Mouse (Mus musculus): Measurements from ENCODE around the gene Lmbr1l.
A peak's percentile ranks its signal among the peaks of the same experiment; 100 is the strongest.

Lmbr1l gene

DNA sequence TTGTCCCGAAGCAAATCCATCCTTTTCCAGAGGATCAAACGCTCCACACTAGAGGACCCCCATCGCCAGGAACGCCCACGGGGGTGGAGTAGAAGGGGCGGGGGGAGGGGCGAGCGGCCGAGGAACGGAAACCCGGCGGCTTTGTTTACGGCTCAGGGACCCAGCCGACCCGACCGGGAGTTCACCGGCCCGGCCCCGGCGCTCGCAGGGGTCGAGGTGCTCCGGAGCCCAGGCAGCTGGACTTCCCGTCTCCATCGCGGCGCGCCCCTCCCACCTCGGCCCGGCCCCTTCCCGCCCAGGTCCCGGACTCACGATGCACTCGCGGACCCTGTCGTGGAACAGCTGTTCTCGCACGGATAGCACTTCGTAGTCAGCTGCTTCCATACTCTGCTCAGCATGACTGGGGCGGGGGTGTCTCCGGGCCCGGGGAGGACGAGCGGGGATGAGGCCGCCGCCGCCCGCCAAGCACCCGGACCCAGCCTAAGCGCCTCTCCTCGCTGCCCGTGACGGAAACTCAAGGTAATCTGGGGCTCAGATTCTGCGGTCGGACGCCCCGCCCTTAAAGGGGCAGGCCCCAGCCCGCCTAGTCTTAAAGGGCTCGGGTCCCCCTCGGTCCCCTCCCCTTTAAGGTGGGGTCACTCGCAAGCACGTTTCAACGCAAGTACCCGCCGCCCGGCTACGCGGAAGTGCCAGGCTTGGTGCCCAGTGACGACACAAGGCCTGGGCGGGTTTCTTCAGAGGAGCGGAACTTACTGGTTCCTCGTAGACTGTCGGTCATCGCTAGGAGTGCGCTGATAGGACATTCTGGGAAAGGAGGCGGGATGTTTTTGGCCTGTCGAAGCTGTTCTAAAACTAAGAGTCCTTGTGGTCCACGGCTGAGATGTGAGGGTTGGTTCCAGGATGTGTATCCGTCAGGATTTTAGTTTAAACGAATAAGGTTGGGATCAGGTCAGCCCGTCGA lies at the start of gene Lmbr1l:
Gene Lmbr1l, minus strand, starts transcription at position 694 of the 961 bp plus-strand sequence.
- DNase-seq: peak; percentile 99 to 100

DNA sequence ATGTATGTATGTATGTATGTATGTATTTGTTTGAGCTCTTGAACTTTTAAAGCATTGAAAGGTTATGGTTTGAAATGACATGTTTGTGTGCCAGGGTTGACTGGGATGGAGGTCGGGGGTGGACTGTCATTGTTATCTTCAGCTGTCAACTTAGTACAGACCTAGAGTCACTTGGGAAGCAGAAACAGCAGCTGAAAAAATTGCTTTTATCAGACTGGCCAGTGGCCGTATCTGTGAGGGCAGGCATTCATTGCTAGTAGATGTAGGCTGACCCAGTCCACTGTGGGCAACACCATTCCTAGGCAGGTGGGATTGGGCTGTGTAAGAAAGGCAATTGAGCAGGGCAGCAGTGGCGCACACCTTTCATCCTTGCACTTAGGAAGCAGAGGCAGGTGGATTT lies 41.5 kb upstream of the Lmbr1l start:
- DNase-seq: no peak

DNA sequence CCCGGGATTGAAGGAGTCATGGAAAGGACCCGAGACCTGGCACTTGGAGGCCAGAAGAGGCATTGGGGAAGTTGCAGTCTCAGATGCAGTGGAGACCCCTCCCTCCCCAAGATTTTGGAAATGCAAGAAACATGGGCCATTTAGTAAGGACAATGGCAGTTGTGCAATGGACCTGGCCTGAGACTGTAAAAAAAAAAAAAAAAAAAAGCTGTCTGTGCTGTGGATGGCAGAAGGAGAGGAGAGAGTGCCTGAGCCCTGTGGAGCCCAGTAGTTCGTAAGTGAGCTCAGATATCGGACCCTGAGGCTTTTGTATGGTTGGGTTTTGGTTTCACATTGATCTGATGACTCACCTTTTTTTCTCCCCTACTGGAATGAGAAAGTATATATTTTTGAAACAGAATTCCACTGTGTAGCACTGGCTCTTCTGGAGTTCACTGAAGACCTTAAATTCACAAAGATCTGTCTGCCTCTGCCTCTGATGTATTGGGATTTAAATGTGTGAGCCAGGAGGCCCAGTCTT lies 40.9 kb upstream of the Lmbr1l start:
- DNase-seq: no peak

DNA sequence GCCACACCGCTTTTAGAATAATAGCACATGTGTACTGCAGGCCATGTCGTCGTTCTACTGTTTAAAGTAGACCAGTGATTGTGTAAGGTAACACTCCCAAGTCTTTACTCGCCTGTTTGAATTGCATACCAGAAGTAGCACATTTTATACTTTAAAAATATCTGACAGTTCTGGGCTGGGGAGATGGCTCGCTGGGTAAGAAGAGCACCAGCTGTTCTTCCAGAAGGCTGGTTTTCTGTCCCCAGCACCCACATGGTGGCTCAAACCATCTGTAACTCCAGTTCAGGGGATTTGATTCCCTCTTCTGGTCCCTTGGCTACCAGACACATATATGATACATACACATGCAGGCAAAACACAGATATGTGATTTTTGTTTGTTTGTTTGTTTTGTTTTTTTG lies 39.4 kb upstream of the Lmbr1l start:
- DNase-seq: no peak

DNA sequence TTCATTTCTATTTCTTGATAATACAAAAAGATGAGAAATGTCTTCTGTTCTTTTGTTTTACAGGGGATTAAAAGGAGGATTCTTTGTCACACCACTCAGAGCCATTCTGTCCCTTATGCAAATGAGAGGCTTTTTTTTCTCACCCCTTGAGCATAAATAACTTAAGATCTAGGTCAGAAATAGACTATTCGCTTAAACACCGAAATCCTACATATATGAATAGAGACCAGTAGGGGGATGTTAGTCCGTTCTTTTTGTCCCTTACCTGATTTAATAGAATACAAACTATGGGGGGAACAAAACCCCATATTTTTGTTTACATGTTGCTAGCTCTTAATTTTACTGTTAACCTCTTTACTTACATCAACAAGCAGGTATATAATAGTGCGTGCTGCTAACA lies 38.0 kb upstream of the Lmbr1l start:
- DNase-seq: no peak

DNA sequence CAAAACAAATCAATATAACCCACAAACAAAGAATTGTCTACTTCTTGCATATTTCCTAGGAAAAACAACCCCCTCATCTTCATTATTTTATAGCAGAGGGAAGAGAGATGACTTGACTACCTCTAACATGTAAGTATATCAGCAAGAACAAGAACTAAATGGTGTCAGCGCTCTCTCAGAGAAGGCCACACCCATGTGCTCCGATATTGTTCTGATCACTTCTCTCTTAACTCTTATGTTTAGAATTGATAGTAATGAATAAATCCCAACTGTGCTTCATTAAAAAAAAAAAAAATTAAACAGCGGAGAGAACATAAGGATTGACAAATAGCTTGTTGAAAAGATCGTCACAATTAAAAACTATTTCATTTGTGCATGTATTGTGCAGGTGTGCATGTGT lies 37.3 kb upstream of the Lmbr1l start:
- peak in 1 of 2 experiments; percentile 23 for DNase-seq

DNA sequence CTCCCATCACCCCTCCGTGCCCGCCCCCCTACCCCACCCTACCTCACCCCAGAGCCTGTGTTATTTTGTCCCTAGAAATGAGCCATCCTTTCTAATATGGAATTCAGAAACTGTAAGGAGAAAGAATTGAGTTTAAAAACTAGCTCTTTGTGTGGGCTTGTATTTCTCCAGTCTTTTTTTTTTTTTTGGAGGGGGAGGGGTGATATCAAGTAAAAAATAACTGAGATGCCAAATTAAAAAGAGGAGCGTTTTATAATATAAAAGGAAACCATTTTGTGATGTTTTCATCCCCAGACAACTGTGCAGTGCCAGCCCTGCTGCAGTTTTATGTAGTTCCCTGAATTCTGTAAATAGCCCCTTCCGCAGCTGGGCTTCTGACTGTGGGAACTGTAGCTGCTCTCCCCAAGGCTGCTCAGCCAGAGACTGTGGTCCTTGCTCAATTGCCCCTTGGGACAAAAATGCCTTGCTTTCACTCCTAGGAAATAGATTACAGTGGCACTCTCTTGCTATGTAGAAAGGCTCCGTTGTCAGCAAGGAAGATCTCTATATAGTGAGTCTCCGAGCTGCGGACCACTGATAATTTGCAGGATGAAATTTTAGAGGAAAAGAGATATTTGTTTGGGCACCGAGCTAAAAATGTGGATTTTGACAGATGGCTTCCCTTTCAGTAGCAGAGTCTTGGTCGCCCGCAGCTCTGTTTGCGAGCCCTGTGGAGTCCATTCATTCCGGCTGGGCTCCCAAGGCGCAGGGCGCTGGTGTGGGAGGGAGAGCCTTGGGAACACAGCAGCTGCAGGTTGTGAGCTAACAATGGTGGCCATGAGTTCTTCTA lies 36.6 kb upstream of the Lmbr1l start:
- DNase-seq: peak; percentile 68 to 72

DNA sequence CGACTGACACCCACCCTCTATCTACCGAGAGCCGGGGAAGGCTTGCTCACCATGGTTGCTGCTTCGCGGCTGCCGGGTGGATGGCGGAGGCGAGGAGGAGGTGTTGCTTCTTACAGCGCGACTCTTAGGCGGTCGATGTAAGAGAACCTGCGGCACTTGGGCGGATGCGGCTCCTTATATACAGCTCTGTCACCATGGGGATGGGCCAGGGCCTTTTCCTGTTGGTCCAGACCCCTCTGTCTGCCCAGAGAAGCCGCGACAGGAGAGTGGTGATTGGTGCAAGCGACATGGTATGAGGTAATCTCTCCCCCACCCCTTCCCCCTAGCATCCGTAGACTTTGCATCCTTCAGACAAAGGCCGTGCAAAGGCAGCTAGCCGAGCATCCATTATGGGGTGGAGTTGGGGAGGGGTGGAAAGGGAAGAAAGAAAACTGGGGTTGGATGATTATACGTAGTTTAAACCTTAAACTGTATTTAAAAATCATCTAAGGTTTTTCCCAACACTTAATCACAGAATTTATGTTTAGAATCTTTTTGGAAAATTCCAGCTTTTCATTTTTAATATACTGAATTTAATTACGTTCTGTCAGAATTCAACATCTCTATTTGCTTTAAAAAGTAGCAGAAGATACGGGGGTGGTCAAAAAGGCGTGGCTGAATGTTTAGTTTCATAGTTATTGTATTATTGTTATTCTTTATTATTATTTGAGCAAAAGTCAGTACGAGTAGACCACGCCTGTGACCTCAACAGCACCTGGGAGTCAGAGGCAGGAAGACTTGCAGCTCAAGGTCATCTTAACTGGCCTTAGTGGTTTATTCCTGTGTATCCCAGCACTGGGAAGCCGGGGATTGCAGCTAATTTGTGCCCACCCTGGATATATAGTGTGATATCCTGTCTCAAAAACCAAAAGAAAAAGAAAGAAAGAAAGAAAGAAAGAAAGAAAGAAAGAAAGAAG lies 35.6 kb upstream of the Lmbr1l start, which contains the start of the genes Gm49450 and Tuba1a:
Gene Gm49450, minus strand, starts transcription at position 151 of the 956 bp plus-strand sequence.
Gene Tuba1a, minus strand, starts transcription at position 303 of the 956 bp plus-strand sequence.
- DNase-seq: peak; percentile 98

DNA sequence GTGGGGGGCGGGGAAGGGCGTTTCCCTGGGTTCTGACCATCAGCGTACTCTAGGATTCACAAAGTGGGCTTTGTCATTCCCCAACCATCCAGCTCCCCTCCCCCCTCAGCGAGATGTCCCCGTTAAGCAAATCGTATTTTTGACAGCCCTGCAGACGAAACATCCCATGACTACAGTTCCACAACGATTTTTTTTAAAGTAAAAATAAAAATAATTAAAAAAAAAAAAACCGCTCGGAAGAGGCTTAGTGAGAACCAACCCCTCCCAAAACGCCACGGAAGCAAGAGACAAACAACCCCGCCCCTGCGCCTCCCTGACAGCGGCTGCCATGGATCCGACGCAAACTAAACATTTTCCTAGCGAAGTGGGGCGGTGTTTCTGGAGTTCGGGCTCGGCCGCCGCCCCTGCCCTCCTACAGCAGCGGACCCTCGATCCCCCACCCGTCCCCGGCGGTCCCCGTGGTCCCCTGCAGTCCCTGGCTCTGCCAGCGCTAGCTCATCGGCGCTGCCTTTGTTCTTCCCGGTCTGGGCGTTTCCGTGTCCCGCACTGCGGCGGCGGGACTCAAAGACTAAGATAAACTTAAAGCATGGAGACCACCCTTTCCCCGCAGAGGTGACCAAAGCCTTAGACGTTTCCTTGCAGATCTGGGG lies 34.8 kb upstream of the Lmbr1l start:
- peak in 1 of 2 experiments; percentile 84 for DNase-seq

DNA sequence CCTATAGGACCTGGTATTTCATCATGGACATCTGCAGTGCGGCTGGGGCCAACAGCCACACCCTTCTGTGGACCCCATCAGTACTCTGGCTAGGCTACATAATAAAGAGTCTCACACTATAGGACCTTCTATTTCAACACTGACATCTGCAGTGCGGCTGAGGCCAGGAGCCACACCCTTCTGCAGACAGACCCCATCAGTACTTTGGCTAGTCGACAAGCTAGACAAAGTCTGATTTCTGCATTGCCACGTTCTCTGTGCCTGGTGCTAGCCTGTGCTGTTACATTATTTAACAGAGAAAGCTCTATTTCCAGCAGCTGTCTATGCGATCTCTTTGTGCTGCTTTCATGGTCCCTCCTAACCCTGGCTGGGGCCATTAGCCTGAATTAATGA lies 34.0 kb upstream of the Lmbr1l start:
- DNase-seq: peak; percentile 38 to 47

DNA sequence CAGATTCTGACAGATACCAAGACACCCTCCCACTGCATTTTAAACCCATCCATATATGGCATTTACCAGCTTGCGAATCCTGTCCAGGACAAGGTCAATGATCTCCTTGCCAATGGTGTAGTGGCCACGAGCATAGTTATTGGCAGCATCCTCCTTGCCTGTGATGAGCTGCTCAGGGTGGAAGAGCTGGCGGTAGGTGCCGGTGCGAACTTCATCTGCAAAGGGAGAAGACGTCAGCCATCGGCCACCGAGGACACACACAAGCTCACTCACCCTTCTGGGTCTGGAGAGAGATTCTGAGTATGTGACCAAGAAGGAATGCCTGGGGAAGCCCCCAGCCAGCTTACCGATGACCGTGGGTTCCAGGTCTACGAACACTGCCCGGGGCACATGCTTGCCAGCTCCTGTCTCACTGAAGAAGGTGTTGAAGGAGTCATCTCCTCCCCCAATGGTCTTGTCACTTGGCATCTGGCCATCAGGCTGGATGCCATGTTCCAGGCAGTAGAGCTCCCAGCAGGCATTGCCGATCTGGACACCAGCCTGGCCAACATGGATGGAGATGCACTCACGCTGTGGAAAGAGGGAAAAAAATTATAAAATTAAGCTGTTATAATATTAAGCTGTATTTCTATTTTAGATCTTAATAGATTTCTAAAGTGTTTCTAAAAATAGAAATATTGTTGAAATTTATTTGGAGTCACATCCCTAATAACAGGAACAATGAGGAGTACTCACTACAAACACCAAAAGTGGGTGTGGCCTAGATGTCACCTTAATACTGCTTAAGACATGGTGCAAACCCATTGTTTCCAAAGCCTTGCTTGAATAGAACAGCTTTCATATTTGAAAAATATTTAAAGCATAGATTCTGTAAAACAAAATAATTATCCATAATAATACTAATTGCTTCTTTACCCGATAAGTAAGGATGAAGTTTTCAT lies 33.4 kb upstream of the Lmbr1l start:
- peak; percentile 48 to 60 for DNase-seq

DNA sequence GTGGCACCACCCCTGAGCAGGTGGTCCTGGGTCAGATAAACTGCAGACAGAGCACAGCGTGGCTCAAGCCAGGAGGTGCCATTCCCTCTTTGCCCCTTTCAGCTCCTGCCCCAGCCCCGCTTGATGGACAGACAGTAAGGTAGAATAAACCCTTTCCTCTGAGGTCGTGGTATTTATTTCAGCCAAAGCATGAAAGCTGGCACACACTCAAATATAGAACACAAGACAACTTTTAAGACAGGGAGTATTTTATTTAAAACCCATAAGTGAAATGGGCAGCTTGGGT lies 31.5 kb upstream of the Lmbr1l start:
- peak in 1 of 2 experiments; percentile 41 for DNase-seq

DNA sequence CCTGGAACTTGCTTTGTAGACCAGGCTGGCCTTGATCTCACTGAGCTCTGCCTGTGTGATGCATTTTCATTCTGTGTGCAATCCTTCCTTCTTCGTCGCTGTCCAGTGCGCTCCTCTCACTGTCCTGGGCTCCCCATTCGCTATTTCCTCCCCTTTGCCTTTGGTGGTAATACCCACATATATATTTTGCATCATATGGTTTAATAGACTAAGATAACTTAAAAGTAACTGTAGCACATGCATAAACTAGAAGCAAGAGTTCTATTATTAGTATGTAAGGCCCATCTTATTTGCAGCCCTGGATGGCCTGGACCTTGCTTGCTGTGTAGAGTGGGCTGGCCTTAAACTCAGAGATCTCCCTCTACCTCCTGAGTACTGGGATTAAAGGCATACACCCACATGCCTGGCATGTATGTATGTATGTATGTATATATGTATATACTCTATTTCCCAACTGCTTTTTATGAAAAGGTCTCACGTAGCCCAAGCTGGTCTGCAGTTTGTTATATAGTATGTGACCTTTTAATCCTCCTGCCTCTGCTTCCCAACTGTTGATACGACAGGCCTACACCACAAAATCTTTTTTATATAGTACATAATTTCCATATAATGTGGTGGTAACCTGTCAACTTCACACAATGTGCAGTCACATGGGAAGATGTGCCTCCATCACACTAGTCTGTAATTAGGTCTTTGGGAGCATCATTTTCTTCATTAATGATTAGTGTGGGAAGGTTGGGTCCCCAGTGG lies 31.0 kb upstream of the Lmbr1l start:
- peak in 1 of 2 experiments; percentile 32 for DNase-seq

DNA sequence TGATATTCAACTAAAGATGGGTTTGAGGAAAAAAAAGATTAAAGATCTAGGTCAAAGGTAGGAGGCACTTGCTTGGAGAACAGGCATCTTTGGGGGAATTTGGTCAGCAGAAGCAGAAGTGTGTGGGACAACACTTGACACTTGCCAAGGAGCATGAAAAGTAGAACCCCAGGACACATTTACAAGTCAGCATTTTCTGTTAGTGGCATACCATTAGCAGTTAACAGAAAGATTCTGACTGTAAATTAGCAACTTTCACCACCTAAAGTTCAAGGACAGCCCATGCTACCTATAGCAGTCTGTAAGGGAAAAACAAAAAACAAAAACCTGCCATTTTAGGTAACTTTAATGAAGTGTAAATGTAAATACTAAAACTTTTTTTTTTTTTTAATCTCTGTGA lies 30.4 kb upstream of the Lmbr1l start:
- no peak for DNase-seq

DNA sequence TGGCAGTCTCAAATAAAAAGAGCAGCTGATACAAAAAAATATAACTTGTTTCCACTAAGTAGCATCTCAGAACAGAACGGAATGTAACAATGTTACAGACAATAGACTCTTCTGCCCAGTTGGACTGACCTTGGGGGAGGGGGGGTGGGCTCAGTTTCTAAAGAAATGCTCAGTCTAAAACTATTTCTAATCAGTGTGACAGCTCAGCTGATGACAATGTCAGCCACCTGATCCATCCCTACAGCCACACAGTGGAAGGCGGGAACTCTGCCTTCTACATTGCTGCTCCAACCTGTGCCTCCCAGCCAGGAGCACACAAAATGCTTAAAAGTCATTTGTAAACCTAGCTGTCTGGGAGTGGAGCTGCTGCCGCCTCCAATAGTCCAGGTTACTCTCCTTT lies 29.9 kb upstream of the Lmbr1l start:
- DNase-seq: peak in 1 of 2 experiments; percentile 33

DNA sequence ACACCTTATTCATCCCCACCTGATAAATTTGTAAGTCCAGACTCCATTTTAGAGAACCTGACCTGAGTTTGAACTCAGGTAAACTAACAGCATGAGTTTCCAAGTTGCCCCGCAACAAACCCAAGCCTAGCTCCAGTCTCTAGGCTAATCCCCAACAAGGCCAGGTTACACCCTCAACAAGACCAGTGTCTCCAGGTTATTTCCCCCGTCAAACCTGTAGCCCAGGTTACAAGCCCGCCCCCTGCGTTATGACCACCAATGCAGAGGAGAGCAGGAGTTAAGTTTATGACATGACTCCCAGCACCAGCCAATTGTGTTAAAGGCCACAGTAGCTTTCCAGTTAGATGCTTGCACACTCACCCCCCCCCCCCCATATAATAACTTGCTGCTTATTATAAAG lies 25.1 kb upstream of the Lmbr1l start:
- no peak for DNase-seq

DNA sequence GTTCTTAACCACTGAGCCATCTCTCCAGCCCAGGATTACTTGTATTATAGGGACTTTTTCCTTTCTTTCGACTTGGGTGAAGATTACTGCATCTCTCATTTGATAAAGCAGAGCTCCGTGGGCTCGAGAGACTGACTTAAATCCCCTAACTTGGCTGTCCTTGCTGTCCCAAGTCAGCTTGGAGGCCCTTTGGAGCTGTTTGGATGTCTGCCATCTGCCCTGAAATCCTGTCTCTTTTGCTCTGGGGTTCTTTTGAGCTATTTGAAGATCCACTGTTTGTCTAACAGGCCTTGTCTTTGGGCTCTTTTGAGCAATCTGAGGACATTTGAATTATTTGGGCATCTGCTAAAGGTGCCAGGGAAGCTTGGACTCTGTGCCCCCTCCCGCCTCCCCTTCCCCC lies 24.1 kb upstream of the Lmbr1l start:
- peak; percentile 41 to 45 for DNase-seq

DNA sequence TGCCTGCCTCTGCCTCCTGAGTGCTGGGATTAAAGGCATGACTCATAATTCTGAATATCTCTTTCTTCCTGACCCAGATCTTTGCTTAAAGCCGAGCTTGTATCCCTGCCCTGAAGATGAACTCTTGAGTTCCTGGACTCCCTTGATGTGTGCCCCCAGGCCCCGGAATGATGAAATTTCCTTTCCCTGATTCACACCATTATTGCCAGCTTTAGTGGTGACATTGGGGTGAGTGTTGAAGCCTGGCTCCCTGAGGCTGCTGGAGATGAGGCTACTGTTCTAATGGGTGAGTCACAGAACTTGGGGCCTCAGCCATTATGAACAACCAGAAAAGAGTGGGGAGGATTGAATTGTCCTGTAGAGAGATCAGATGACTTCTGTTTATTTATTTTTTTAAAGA lies 23.5 kb upstream of the Lmbr1l start:
- no peak for DNase-seq

DNA sequence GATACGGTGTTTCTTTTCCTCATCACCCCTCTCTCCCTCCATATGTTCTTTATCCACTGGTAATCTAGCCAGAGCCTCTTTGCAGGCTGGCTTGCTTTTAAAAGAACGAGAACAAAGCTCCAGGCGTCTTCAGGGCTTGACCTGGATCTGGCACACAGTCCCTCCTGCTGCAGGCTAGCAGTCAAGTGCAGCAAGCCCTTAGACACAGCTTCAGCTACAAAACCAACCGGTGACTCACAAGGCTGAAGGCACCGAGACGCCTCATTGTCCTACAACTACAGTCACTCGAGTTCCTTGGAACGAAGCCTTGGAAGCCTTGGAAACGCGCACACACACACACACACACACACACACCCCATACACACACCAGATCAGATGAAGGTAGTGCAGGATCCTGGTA lies 22.8 kb upstream of the Lmbr1l start:
- peak; percentile 64 to 65 for DNase-seq
